Mouse (Mus musculus): ENCODE measurements around the gene Aatf. TPM values are rescaled to one million over a fixed set of nuclear protein-coding genes. Genes with fewer than 3 reads are reported as not detected.

Gene Aatf
- polyA plus RNA-seq (2014; fragmentation: Nextera tagmentation; extraction: Ambion mirVana) = 49.5 and 60.6 TPM in 2 replicates

DNA sequence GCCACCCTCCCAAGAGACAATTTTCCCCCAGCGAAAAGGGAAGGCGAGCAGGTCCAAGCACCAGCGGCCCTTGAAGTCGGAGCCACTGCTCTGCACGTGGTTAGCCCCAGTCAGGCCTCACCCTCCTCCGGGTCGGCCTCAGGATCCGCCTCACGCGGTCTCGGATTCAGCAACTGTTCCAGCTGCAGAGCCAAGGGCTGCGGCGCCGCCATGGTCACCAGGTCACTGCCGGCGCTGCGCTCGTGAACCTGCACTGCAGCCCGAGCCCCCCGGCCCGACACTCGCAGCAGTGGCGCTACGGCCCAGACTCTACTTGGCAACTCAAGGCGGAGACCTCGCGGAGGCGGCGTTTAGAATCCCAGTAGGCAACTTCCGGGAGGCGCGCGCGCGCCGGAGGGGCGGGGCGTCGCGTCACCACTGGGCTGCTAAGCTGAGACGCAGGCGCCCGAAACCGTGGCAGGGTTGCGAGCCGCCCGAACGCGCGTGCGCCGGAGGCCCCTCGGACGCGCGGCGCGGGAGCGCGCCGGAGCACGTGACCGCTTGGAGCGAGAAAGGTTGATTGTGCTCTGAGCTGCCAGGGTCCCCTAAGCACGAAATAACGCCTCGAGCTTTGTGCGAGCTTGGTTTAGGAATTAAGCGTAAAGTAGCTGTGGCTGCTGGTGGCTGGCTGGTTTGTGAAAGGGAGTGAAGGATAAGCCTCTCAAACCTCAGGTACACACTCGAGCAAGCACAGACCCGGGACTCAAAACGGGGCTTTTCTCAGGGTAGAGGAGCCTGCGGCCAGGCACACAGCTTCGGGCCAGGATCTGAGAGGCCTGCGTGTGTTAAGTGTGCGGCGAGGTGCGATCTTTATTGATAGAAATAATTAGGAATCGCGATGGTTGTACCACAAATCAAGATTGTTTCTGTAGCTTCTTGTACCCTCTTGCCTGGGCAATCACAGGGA is at the start of gene Aatf:
Aatf (minus strand) TSS at position 352 of the 946 bp plus-strand sequence.
- Histone ChIP-seq H3K36me3 (ENCODE audit: control insufficient read depth, insufficient read depth, low read length) (peaks cover 22% of the 10 kb centered on the region), H3K4me3 (ENCODE audit: low read length) (peak within 1 kb of the TSS; percentile 59), H3K27ac (ENCODE audit: low read depth, low read length) (peak within 1 kb of the TSS; percentile 57), H3K27me3 (ENCODE audit: control insufficient read depth, insufficient read depth, low read length) (peaks cover 35% of the 10 kb centered on the region), H3K4me2 (replicated peaks; ENCODE audit: low read depth, low read length) (peak within 1 kb of the TSS; percentile 67), H3K4me1 (ENCODE audit: control insufficient read depth, insufficient read depth, low read length) (peaks cover 10% of the 10 kb centered on the region; the same call in 1 of the 2 replicates), H3K9ac (ENCODE audit: low read depth, low read length) (peak within 1 kb of the TSS; percentile 77), H3K9me3 (ENCODE audit: control insufficient read depth, low read length) (no peaks in the 10 kb centered on the region)
- peak; percentile 98 for ATAC-seq (ENCODE audit: low FRiP score, low TSS enrichment)
- whole genome bisulfite sequencing = under 1% methylated on average over 80 of the region's 80 CpGs

DNA sequence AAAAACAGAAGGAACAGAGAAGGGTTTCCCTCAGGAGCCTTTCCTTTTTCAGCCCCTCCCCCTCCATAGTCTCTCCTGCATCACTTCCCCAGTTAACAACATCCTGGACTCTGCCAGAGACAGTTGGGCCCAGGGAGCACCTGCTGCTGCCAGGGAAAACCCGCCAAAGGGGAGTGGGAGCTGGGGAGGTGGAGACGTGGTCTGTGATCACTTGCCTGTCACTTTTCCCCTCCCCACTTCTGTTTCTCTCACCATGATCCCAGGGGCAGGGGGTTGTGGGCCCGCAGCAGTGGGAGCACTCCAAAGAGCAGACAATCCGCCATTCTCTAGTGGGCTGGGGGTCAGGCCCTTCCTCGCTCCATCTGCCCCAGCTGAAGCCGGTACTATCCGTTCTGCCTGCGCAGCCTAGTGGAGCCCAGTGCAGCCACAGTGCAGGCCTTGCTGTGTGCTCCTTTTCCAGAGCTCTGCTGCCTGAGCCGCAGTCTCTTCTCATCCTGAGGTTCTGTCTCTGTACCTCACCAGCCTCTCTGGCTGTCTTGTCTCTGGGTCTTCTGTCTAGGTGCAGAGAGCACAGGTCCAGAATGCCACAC is 49.5 kb upstream of the Aatf start:
- H3K9me3 ChIP-seq (ENCODE audit: control insufficient read depth, low read length) = no peaks in the 10 kb centered on the region
- no peak overlapping the region for H3K4me3 ChIP-seq (ENCODE audit: low read length)
- no peak overlapping the region for H3K9ac ChIP-seq (ENCODE audit: low read depth, low read length)
- 0 out of 2 replicates have a peak, but pooled peaks cover 12% of the 10 kb centered on the region for H3K27me3 ChIP-seq (ENCODE audit: control insufficient read depth, insufficient read depth, low read length)
- H3K27ac ChIP-seq (ENCODE audit: low read depth, low read length) = no peak overlapping the region
- peaks cover 10% of the 10 kb centered on the region for H3K4me1 ChIP-seq (ENCODE audit: control insufficient read depth, insufficient read depth, low read length)
- ATAC-seq (ENCODE audit: low FRiP score, low TSS enrichment) = peak; percentile 49; the same call in 1 of the 2 replicates
- no peaks in the 10 kb centered on the region for H3K36me3 ChIP-seq (ENCODE audit: control insufficient read depth, insufficient read depth, low read length)
- 22% methylated on average over 9 of the region's 9 CpGs for WGBS
- H3K4me2 ChIP-seq (replicated peaks; ENCODE audit: low read depth, low read length) = no peak overlapping the region

DNA sequence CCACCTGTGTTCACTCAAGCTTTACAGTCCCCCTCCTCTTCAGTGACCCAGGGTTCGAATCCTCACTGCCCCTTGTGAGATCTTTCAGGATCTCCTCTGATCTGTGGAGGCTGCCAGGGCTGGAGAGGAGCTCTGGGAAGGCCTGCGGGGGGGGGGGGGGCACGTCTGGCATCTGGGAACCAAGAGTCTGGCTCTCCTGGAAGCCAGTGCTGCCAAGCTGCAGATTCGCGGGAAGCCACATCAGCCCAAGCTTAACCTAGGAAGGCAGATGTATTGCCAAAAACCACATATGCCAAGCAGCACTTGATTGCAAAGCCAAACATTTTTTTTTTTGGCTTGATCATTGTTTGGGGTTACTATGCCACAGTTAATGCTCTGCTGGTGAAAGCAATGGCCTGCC is 48.2 kb upstream of the Aatf start:
- no peaks in the 10 kb centered on the region for H3K36me3 ChIP-seq (ENCODE audit: control insufficient read depth, insufficient read depth, low read length)
- H3K27me3 ChIP-seq (ENCODE audit: control insufficient read depth, insufficient read depth, low read length) = 0 out of 2 replicates have a peak, but pooled peaks cover 12% of the 10 kb centered on the region
- H3K4me1 ChIP-seq (ENCODE audit: control insufficient read depth, insufficient read depth, low read length) = peaks cover 10% of the 10 kb centered on the region
- no peak overlapping the region for H3K4me2 ChIP-seq (replicated peaks; ENCODE audit: low read depth, low read length)
- no peaks in the 10 kb centered on the region for H3K9me3 ChIP-seq (ENCODE audit: control insufficient read depth, low read length)
- no peak for ATAC-seq (ENCODE audit: low FRiP score, low TSS enrichment)
- H3K4me3 ChIP-seq (ENCODE audit: low read length) = no peak overlapping the region
- no peak overlapping the region for H3K9ac ChIP-seq (ENCODE audit: low read depth, low read length)
- H3K27ac ChIP-seq (ENCODE audit: low read depth, low read length) = no peak overlapping the region
- 63% methylated on average over 5 of the region's 5 CpGs for WGBS

DNA sequence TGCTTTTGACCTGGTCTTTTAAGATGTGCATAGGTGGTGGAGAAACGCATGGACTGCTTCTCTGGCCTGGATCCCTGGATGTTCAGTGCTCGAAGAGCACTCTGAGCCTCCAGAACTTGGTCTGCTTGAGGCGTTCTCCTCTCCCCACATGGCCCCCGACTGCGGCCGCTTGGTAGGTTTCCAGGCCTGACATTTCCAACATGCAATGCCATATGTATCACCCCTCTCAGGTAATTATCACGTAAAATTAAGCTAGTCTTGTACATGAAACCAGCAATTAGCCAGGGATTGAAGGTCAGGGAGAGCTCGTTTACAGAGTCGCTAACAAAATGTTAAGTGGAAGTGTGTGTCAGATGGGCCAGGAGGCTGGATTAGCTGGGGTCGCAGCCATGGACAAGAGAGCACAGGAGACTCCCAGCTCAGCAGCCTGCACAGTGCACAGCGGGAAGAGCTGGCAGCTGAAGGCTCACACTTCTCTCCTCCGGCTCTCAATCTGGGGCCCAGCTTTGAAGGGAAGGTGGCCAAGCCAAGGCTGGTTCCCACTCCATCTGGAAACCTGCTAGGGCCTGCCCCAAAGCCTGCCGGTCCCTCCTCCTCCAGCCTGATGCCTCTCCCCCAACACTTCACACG is 40.6 kb upstream of the Aatf start:
- Histone ChIP-seq H3K27ac (ENCODE audit: low read depth, low read length) (no peak overlapping the region), H3K4me2 (replicated peaks; ENCODE audit: low read depth, low read length) (no peak overlapping the region), H3K4me1 (ENCODE audit: control insufficient read depth, insufficient read depth, low read length) (no peaks in the 10 kb centered on the region), H3K36me3 (ENCODE audit: control insufficient read depth, insufficient read depth, low read length) (no peaks in the 10 kb centered on the region), H3K9ac (ENCODE audit: low read depth, low read length) (no peak overlapping the region), H3K9me3 (ENCODE audit: control insufficient read depth, low read length) (peaks cover 3% of the 10 kb centered on the region; the same call in 1 of the 2 replicates), H3K27me3 (ENCODE audit: control insufficient read depth, insufficient read depth, low read length) (no peaks in the 10 kb centered on the region), H3K4me3 (ENCODE audit: low read length) (no peak overlapping the region)
- no peak for ATAC-seq (ENCODE audit: low FRiP score, low TSS enrichment)
- 80% methylated on average over 14 of the region's 14 CpGs for WGBS

DNA sequence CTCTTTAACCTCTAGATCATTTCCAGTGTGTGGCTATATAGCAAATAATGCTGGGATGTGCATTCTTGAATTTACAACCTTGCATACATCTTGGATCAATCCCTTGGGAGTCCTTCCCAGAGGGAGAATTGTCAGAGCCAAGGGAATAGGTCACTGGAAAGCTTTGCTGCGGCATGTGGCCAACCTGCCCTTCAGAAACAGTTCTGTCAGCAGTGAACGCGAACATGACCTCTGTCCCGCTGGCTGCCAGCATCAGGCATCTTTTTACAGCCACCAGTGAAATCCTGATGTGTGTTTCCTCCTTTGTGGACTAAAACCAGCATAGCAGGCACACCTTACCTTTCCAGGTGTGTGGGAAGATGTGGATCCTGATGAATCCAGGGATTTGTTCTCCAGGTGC is 38.0 kb upstream of the Aatf start:
- Histone ChIP-seq H3K36me3 (ENCODE audit: control insufficient read depth, insufficient read depth, low read length) (no peaks in the 10 kb centered on the region), H3K27ac (ENCODE audit: low read depth, low read length) (no peak overlapping the region), H3K4me3 (ENCODE audit: low read length) (no peak overlapping the region), H3K9ac (ENCODE audit: low read depth, low read length) (no peak overlapping the region), H3K27me3 (ENCODE audit: control insufficient read depth, insufficient read depth, low read length) (no peaks in the 10 kb centered on the region), H3K4me1 (ENCODE audit: control insufficient read depth, insufficient read depth, low read length) (no peaks in the 10 kb centered on the region), H3K9me3 (ENCODE audit: control insufficient read depth, low read length) (peaks cover 3% of the 10 kb centered on the region; the same call in 1 of the 2 replicates), H3K4me2 (replicated peaks; ENCODE audit: low read depth, low read length) (no peak overlapping the region)
- ATAC-seq (ENCODE audit: low FRiP score, low TSS enrichment) = no peak
- WGBS = 72% methylated on average over 4 of the region's 4 CpGs

DNA sequence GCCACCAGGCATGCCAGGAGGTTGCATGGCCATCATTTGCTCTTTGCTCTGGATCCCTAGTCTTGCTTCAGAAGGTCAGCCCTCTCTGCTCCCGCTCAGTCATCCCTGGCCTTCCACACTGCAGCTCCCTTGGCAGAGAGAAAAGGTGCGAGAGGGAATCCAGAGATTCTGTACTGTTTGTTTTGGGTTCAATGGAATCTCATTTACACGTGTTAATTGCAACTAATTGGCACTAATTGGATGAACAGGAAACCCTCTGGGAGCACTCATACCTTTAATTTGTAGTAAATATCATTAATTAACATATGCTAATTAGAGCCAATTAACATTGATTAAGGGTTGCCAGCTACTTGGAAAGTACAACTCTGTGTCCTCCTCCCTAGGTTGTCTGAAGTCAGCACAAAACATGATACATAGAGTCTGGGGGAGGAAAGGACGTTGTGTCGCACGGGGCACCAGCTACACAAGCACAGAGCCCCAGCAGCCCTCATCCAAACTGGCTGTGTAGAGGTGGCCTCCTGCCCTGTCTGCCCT is 36.0 kb upstream of the Aatf start:
- Histone ChIP-seq H3K4me3 (ENCODE audit: low read length) (no peak overlapping the region), H3K4me2 (replicated peaks; ENCODE audit: low read depth, low read length) (no peak overlapping the region), H3K27me3 (ENCODE audit: control insufficient read depth, insufficient read depth, low read length) (no peaks in the 10 kb centered on the region), H3K27ac (ENCODE audit: low read depth, low read length) (no peak overlapping the region), H3K9me3 (ENCODE audit: control insufficient read depth, low read length) (peaks cover 3% of the 10 kb centered on the region; the same call in 1 of the 2 replicates), H3K4me1 (ENCODE audit: control insufficient read depth, insufficient read depth, low read length) (no peaks in the 10 kb centered on the region), H3K9ac (ENCODE audit: low read depth, low read length) (no peak overlapping the region), H3K36me3 (ENCODE audit: control insufficient read depth, insufficient read depth, low read length) (no peaks in the 10 kb centered on the region)
- WGBS = 35% methylated on average over 6 of the region's 6 CpGs
- no peak for ATAC-seq (ENCODE audit: low FRiP score, low TSS enrichment)

DNA sequence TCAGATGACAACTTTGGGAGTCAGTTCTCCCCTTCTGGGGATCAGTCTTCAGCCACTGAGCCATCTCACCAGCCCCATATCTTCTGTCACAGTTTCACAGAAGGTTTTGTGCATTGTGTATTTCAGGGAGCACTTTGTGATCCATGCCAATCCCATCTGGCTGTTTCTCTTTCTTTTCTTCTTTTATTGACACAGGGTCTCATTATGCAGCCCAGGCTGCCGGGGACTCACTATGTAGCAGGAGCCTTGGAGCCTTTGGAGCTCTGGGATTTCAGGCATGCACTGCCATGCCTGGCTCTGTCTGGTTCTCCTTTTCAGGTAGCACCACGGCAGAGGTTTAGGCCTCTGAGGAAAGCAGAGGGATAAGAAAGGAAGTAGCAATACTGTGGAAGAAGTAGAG is 35.0 kb upstream of the Aatf start:
- no peaks in the 10 kb centered on the region for H3K36me3 ChIP-seq (ENCODE audit: control insufficient read depth, insufficient read depth, low read length)
- H3K4me3 ChIP-seq (ENCODE audit: low read length) = no peak overlapping the region
- no peak overlapping the region for H3K27ac ChIP-seq (ENCODE audit: low read depth, low read length)
- H3K9me3 ChIP-seq (ENCODE audit: control insufficient read depth, low read length) = peaks cover 3% of the 10 kb centered on the region; the same call in 1 of the 2 replicates
- H3K4me2 ChIP-seq (replicated peaks; ENCODE audit: low read depth, low read length) = no peak overlapping the region
- ATAC-seq (ENCODE audit: low FRiP score, low TSS enrichment) = no peak
- H3K27me3 ChIP-seq (ENCODE audit: control insufficient read depth, insufficient read depth, low read length) = no peaks in the 10 kb centered on the region
- 55% methylated on average over 2 of the region's 2 CpGs for WGBS
- H3K4me1 ChIP-seq (ENCODE audit: control insufficient read depth, insufficient read depth, low read length) = no peaks in the 10 kb centered on the region
- no peak overlapping the region for H3K9ac ChIP-seq (ENCODE audit: low read depth, low read length)

DNA sequence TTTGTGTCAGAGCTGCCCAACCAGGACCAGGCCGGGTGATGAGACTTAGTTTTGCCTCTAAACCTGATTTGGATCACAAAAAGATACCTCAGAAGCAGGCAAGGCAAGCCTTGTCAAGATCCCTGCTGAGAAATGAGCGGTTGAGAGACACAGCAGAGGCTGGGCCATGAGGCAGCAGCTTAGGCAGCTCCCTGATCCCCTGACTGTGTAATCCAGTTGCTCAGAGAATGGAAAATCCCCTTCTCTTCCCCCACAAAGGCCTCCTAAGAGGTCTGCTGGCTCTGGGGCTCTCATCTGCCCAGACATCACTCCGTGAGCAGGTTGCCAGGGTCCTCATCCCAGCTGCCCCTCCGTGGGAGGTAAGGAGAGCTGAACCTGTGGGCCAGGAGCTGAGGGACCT is 26.7 kb upstream of the Aatf start:
- 19% methylated on average over 4 of the region's 4 CpGs for WGBS

More for the DNA sequence above, 26.7 kb upstream of the Aatf start:
- H3K27ac ChIP-seq (ENCODE audit: low read depth, low read length) = no peak overlapping the region
- H3K4me3 ChIP-seq (ENCODE audit: low read length) = no peak overlapping the region
- H3K4me2 ChIP-seq (replicated peaks; ENCODE audit: low read depth, low read length) = no peak overlapping the region
- ATAC-seq (ENCODE audit: low FRiP score, low TSS enrichment) = no peak
- no peaks in the 10 kb centered on the region; the same call in 1 of the 2 replicates for H3K27me3 ChIP-seq (ENCODE audit: control insufficient read depth, insufficient read depth, low read length)
- H3K4me1 ChIP-seq (ENCODE audit: control insufficient read depth, insufficient read depth, low read length) = peaks cover 7% of the 10 kb centered on the region; the same call in 1 of the 2 replicates
- no peaks in the 10 kb centered on the region for H3K36me3 ChIP-seq (ENCODE audit: control insufficient read depth, insufficient read depth, low read length)
- H3K9me3 ChIP-seq (ENCODE audit: control insufficient read depth, low read length) = no peaks in the 10 kb centered on the region
- no peak overlapping the region for H3K9ac ChIP-seq (ENCODE audit: low read depth, low read length)

All from kidney, embryonic 14.5 days (tissue).